Mouse (Mus musculus): ENCODE results near the gene Sucla2.

Gene Sucla2

GRCm38 (mm10) chr14:73524766-73525448 lies at the start of gene Sucla2:
TSS of gene Sucla2 (plus strand) at chr14:73525319.
- DNase-seq (ENCODE audit: low read depth, low spot score), result peak; percentile 98

GRCm38 (mm10) chr14:73475506-73475905 lies 49.6 kb upstream of the Sucla2 start:
- DNase-seq (ENCODE audit: low read depth, low spot score), result no peak

- DNase-seq (ENCODE audit: low read depth, low spot score), result no peak
Observed at GRCm38 (mm10) chr14:73476361-73476934, 48.7 kb upstream of the Sucla2 start.

- DNase-seq (ENCODE audit: low read depth, low spot score), result no peak
Observed at GRCm38 (mm10) chr14:73477077-73477476, 48.0 kb upstream of the Sucla2 start.

- DNase-seq (ENCODE audit: low read depth, low spot score), result no peak
Observed at GRCm38 (mm10) chr14:73478321-73478720, 46.8 kb upstream of the Sucla2 start.

- no peak for DNase-seq (ENCODE audit: low read depth, low spot score)
Observed at GRCm38 (mm10) chr14:73479771-73480170, 45.3 kb upstream of the Sucla2 start.

GRCm38 (mm10) chr14:73483516-73484229 lies 41.4 kb upstream of the Sucla2 start:
- no peak for DNase-seq (ENCODE audit: low read depth, low spot score)

- no peak for DNase-seq (ENCODE audit: low read depth, low spot score)
Observed at GRCm38 (mm10) chr14:73484366-73485110, 40.6 kb upstream of the Sucla2 start.

GRCm38 (mm10) chr14:73486641-73487040 lies 38.5 kb upstream of the Sucla2 start:
- DNase-seq (ENCODE audit: low read depth, low spot score), result no peak

GRCm38 (mm10) chr14:73493356-73493755 lies 31.8 kb upstream of the Sucla2 start:
- DNase-seq (ENCODE audit: low read depth, low spot score), result no peak

- DNase-seq (ENCODE audit: low read depth, low spot score), result no peak
Observed at GRCm38 (mm10) chr14:73494122-73494521, 31.0 kb upstream of the Sucla2 start.

- DNase-seq (ENCODE audit: low read depth, low spot score), result no peak
Observed at GRCm38 (mm10) chr14:73495753-73496152, 29.4 kb upstream of the Sucla2 start.

- DNase-seq (ENCODE audit: low read depth, low spot score), result no peak
Observed at GRCm38 (mm10) chr14:73501283-73501682, 23.8 kb upstream of the Sucla2 start.

GRCm38 (mm10) chr14:73501721-73502120 lies 23.4 kb upstream of the Sucla2 start:
- DNase-seq (ENCODE audit: low read depth, low spot score), result no peak

GRCm38 (mm10) chr14:73502591-73503184 lies 22.4 kb upstream of the Sucla2 start:
- DNase-seq (ENCODE audit: low read depth, low spot score), result peak; percentile 61

GRCm38 (mm10) chr14:73503237-73503933 lies 21.7 kb upstream of the Sucla2 start:
- DNase-seq (ENCODE audit: low read depth, low spot score), result no peak

- no peak for DNase-seq (ENCODE audit: low read depth, low spot score)
Observed at GRCm38 (mm10) chr14:73506283-73506682, 18.8 kb upstream of the Sucla2 start.

GRCm38 (mm10) chr14:73507200-73507599 lies 17.9 kb upstream of the Sucla2 start:
- no peak for DNase-seq (ENCODE audit: low read depth, low spot score)

GRCm38 (mm10) chr14:73507702-73508376 lies 17.3 kb upstream of the Sucla2 start:
- DNase-seq (ENCODE audit: low read depth, low spot score), result no peak

GRCm38 (mm10) chr14:73508630-73509395 lies 16.3 kb upstream of the Sucla2 start:
- DNase-seq (ENCODE audit: low read depth, low spot score), result no peak

Data from mesoderm, embryonic 11.5 days (tissue).